Mouse (Mus musculus): ENCODE measurements at regions not wholly inside any gene's neighbourhood (a gene's known extent, or its start where the extent isn't known, plus 50 kb on each side); places are given as distances from the start of the nearest gene placed in this dataset.
A peak's percentile ranks its signal among the peaks of the same experiment; 100 is the strongest.

DNA sequence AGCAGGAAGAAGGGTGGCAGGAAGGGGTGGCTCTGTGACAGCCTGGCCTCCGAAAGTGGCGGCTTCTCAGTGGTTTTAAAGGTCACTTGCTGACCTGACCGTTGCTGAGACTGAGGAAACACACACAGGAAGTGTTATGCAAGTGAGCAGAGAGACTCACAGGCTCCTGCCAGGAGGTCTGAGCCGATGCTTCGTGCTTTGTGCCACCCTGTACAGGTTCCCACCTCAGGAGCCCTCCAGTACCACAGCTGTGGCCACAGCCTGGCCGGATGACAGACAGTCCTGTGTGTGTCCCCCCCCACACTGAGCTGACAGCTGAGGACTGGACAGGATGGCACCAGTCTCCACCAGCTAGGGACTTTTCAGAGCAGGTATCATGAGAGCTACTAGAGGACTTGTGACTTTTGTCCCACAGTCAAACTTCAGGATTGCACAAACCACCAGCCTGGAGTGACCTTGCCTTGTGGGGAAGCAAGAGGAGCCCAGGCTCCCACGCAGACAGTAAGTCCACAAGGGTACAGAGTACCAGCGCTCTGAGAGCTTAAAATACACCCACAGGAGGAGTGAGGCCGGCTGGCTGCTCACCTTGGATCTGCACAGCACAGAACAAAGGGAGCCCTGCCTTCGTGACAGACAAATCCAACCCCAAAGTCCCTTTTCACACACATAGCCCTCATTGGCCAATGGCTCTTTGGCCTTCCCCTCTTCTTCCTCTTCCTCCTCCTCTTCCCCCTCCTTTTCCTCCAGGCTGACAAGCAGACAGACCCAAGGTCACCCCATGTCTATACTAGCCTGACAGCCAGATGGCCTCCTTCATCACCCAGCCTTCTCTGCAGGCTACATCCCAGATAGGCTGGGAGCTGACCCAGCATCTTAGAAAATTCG lies 158.1 kb upstream of the Rreb1 start:
- DNase-seq (ENCODE audit: low spot score) = peak; percentile 49

DNA sequence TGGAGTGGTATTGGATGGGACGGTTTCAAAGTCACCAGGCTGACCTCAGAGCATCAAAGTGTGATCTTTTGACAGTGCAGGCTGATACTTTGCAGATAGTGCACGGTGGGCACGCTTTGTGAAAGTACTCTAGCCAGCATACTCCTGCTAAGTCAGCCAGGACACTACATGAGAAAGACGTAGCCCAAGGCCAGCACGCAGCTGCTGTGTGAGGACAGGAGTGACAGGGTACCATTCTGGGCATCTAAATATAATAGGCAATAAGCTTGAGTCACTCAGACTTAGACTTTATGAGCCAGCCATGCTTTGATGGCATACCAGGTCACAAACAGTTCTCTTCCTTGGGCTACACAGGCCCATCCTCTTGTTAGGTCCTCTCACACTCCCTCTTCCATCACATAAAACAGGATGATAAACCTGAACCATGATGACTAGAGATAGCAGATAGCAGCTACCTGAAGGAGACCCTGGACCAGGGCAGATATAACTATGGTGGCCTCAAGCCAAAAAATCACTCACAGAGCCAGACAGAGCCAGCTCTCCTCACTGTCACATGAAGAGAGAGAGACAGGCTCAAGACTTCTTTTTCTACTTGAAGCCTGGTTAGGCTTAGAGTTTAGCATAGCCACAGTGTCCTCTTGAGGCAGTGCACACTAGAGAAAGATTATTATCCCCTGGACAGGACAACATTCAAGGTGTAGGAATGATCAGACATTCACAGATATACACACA lies 156.7 kb upstream of the Rreb1 start:
- no peak for DNase-seq (ENCODE audit: low spot score)

- no peak for DNase-seq (ENCODE audit: low spot score)
Measured at GRCm38 (mm10) chr13:37622366-37623088, 155.7 kb upstream of the Rreb1 start.

DNA sequence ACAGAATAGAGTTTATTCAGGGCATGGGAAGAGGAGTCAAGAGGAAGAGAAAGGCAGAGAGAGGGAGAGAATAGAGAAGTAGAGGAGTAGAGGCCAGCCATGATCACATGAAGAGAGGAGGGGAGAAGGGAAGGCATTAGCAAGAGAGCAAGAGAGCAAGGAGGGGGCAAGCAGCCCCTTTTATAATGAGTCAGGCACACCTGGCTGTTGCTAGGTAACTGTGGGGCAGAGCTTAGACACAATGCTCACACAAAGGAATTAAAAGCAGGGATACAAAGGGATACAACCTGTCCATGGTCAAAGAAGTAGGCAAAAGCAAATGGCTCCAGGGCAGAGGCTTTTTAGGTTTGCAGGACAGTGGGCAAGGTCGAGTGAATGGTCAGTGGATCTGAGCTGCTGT lies 153.5 kb upstream of the Rreb1 start:
- no peak for DNase-seq (ENCODE audit: low spot score)

GRCm38 (mm10) chr13:37625532-37626235 lies 152.5 kb upstream of the Rreb1 start:
- DNase-seq (ENCODE audit: low spot score) = no peak

DNA sequence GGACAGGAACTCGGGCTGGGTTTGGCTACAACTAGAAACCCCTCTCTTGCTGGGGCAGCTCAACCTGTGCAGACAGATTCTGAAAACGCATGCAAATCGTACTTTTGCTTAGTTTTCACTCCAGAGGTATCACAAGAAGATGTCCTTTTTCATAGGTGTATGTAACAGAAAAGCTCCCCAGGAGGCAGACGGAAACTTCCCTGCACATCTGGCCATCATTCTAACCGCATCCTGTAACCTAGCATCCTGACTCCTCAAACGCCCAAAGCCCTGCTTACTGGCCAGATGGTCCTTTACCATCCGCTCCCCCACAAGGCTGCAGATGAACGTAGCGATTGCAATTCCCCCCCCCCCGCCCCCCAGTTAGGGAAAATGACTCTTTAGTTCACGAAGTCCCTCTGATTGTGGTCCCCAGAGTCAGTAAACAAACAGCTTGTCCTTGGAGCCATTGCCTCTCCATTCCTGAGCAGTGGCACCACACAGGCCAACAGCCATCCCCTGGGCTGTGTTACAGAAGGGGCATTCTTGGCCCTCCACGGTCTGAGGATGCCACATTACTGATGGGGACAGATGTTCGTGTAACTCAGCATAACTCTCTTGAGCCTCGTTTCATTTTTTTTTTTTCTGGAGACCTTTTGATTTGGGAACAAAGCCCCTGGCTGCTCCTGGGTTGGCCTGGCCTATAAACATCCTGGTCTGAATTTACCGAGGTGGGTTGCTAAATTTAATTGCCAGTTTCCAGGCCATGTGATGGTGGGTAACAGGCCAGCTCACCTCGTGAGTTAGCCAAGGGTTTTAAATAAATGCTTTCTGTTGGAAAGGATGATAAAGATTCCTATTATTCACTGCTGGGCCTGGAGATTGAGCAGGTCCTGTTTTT lies 149.6 kb upstream of the Rreb1 start:
- DNase-seq (ENCODE audit: low spot score) = no peak

GRCm38 (mm10) chr13:37629271-37629899 lies 148.8 kb upstream of the Rreb1 start:
- no peak for DNase-seq (ENCODE audit: low spot score)

DNA sequence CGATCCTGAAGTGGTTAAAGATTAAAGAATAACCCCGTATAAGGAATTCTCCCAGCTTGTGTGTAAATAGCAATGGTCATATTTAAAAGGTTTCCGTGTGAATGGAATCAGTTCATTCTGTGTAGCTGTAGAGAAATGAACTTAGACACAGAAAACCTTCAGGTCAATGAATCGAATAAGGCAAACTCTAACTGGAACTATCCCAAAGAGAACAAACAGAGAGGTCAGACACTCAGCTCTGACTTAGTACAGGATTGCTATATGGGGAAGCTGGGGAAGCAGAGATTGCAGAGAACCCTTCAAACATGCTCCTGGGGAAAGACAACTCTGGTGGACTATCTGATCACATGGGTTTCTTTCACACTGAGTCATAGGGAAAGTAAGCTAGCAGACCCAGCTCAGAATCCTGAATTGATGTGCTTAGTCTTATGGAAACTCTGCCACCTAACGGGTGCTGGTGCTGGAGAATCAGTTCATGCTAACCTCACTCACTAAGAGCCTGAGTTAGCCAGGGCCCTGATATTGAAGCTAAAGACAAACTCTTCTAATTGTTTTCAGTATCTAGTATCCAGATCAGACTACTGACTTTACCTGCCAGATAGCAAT lies 145.3 kb upstream of the Rreb1 start:
- DNase-seq (ENCODE audit: low spot score) = no peak

DNA sequence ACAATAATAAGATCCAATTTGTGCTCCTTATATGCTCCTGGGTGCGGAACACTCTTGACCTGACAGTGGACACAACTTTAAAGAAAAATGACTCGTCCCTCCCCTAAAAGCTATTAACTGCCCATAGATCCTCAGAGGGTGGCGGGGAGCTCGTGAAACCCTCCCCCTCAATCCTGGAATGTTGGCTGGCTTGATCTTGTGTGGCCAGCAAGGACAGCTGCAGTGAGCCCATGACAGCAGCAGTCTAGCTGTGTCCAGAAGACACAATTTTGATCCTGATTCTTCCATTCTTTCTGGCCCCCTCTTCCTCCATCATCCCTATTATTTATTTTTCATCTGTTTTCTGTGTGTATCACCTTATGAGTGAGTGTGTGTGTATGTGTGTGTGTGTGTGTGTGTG lies 141.8 kb upstream of the Rreb1 start:
- no peak for DNase-seq (ENCODE audit: low spot score)

GRCm38 (mm10) chr13:37637151-37637550 lies 141.0 kb upstream of the Rreb1 start:
- DNase-seq (ENCODE audit: low spot score) = no peak

DNA sequence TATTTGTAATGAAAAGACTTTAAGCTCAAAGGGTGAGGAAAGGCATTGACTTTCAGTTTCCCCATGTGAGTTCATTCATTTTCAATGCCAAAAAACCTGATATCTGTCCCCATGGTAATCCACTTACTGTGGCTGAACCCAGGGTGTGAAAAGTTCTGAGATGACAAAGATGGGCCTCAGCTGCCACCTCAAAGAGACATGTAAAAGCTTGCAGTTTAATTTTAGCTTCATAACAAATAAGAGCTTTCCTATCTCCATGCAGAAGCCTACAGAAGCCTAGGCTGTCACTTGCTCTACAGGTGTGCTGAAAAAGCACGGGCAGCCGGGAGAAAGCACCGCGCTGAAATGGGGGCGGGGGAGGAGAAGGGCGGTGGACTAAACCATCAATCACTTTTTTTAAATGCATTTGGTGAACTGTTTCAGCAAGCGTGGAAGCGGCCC lies 140.1 kb upstream of the Rreb1 start:
- no peak for DNase-seq (ENCODE audit: low spot score)

GRCm38 (mm10) chr13:37642410-37643093 lies 135.6 kb upstream of the Rreb1 start:
- no peak for DNase-seq (ENCODE audit: low spot score)

DNA sequence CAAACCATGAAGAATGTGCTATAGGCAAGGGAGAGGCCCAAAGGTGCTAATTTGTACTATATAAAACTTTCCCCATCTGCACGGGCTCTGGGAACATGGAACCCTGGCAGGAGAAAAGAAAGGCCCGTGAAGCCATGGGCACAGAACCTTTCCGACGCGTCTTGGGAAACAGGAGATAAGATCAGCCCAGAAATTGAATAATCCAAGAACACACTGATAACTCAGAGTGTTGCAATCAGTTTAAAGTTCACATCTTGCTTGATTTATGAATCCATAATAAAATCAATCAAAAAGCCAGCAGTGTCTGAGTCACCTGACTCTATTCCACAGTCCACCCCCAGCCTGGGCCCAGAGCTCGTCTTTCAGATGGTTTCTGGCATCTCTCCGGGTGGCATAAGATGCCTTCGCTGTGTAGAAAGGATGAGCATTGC lies 133.4 kb upstream of the Rreb1 start:
- DNase-seq (ENCODE audit: low spot score) = no peak

DNA sequence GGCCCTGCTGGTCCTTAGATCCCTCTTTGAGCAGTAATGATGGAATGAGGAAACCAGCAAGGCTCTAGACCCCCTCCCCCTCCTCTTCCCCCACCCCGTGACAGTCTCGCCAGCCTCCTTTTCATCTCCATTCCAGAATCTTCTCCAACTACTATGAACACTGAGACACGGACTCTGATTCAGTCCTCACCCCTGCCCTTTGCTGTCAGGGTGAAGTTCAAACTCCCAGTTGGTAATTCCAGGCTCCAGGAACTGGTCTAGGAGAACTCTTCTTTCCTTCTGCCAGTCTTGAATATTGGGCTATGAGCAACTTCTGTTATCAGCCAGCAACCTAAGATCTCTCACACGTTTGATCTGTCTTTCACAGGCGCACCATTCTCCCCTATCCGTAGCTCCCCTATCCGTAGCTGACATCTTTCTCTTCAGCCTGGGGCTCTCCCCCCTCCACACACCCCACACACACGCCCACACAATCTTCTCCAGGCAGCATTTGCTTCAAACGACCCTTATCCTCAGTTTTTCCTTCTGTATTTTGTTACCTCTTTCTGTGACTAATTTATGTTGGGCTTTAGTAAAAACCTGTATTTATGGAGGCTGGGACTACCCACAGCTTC lies 128.6 kb upstream of the Rreb1 start:
- no peak for DNase-seq (ENCODE audit: low spot score)

DNA sequence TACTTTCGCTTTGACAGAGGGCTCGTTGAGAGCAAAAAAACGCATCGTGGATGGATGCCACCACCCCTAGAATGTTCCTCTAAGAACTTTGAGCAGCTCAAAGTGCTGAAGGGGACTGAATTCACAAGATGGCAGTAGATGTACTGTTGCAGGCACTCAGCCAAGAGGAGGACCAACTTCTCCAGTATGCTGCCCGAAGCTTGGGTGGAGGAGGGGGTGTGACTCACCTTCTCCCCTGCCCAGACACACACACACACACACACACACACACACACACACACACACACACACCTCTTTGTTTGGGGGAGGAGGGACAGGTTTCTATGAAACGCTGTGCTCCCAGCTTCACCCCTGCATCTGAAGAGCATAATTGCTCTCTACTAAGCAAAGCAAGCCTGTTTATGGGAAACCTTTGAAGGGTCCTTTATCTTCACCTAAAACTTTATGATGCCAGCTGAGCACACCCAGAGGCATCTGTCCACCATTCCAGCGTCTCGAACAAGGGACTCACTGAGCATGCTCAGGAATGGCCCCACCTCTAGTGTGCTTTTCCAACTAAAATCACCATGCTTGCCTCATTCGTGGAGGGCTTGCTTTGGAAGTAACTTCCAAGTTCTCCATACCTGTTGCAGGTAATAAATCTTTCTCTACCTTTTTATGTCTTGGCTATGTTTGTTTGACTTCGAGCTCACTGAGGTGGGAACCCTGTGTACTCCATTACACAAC lies 126.8 kb upstream of the Rreb1 start:
- no peak for DNase-seq (ENCODE audit: low spot score)

GRCm38 (mm10) chr13:37654651-37655050 lies 123.5 kb upstream of the Rreb1 start:
- DNase-seq (ENCODE audit: low spot score) = no peak

GRCm38 (mm10) chr13:37657248-37657647 lies 121.0 kb upstream of the Rreb1 start:
- DNase-seq (ENCODE audit: low spot score) = peak; percentile 66

- no peak for DNase-seq (ENCODE audit: low spot score)
Measured at GRCm38 (mm10) chr13:37658034-37658433, 120.2 kb upstream of the Rreb1 start.

Measured in testis, postnatal 10 days (tissue).